Mouse (Mus musculus) neural tube, embryonic 12.5 days (tissue): ENCODE results near the gene Bahcc1. TPM values are rescaled to one million over a fixed set of nuclear protein-coding genes. Genes with fewer than 3 reads are reported as not detected.

ENCODE experiments used
- ATAC-seq: fragments of 200-750 bp; cut with Nextera tagmentation; 2 replicates; pipeline ENCODE4 v1.8.0; 2017; ENCODE audit warnings: low read depth, mild to moderate bottlenecking, moderate TSS enrichment, moderate library complexity; ENCODE audit not compliant: low FRiP score
- H3K27ac ChIP-seq: fragments of 300-500 bp; sonication (generic); 2 replicates; pipeline ENCODE4 v1.5.1; 2016
- H3K27me3 ChIP-seq: fragments of 300-500 bp; sonication (generic); replicated peaks from 2 replicates; pipeline ENCODE4 v1.6.1; 2016; ENCODE audit warnings: mild to moderate bottlenecking
- H3K36me3 ChIP-seq: fragments of 300-500 bp; sonication (generic); 2 replicates; pipeline ENCODE4 v1.6.1; 2016; ENCODE audit warnings: mild to moderate bottlenecking
- H3K4me1 ChIP-seq: fragments of 300-500 bp; sonication (generic); 2 replicates; pipeline ENCODE4 v1.6.1; 2016
- H3K4me2 ChIP-seq: fragments of 300-500 bp; sonication (generic); replicated peaks from 2 replicates; pipeline ENCODE4 v1.6.1; 2016; ENCODE audit warnings: mild to moderate bottlenecking
- H3K4me3 ChIP-seq: fragments of 300-500 bp; sonication (generic); 2 replicates; pipeline ENCODE4 v1.5.1; 2016
- H3K9ac ChIP-seq: fragments of 300-500 bp; sonication (generic); 2 replicates; pipeline ENCODE4 v1.6.1; 2016; ENCODE audit warnings: mild to moderate bottlenecking
- H3K9me3 ChIP-seq: fragments of 300-500 bp; sonication (generic); 2 replicates; pipeline ENCODE4 v1.6.1; 2016; ENCODE audit warnings: mild to moderate bottlenecking
- WGBS: fragments of 180-500 bp; shearing (Covaris S2); methylation state at CpG from one replicate; pipeline ENCODE4 v1.1.7; 2016; 5-methylcytosine and 5-hydroxymethylcytosine counted together
- polyA plus RNA-seq: library from polyadenylated mRNA; unstranded; fragments of >200 nt; fragmentation: Nextera tagmentation; extraction: Ambion mirVana; gene quantifications from 2 replicates; pipeline ENCODE4 v1.2.1, GENCODE M21; 2016

Gene Bahcc1
- polyA plus RNA-seq, 1 experiment from 2014 or later: 21.6 TPM

DNA sequence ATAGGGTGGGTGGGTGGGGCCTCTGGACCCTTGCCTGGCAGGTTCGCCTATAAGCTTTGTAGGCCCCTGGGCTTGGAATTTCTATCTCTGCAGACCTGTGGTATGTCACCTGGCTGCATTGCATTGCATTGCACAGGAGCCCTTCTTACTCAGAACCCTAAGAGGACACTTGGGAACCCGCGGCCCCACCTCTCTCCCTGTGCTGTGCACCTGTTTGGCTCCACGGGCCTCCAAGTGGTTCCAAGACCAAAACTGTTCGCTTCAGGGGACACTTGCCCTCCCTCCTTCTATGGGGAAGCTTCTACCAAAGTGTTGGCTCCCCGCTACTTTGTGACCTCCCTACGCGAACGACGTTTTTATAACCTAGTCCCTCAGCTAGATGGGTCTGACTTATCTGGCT is 78.8 kb downstream of the Bahcc1 start:
- no peak for ATAC-seq
- WGBS: 32% methylated on average over 10 of the region's 10 CpGs
- Histone ChIP-seq H3K4me2 (peak overlapping the region; percentile 73), H3K9me3 (no peaks in the 10 kb centered on the region), H3K27ac (peak overlapping the region; percentile 78), H3K27me3 (peaks cover 13% of the 10 kb centered on the region), H3K4me1 (peaks cover 39% of the 10 kb centered on the region), H3K9ac (peak overlapping the region; percentile 61), H3K36me3 (no peaks in the 10 kb centered on the region), H3K4me3 (peak overlapping the region; percentile 28; the same call in 1 of the 2 replicates)

DNA sequence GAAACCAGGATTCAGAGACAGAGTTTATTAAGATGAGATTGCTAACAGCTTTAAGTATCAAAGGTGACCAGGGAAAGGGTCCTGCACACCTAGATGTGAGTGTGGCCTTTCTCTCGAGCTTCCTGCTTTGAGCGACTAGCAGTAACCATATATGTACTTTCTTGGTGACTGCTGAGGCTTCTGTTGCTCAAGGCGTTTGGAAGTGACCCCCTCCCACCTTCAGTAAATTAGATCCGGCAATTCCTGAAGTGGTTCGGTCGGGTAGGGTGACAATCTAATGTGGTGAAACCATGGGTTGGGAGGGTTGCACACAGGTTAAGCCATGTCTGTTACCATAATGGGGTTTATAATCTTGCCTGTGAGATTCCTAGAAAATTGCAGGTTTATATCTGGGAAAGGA is 79.3 kb downstream of the Bahcc1 start:
- Histone ChIP-seq H3K4me3 (no peak overlapping the region), H3K9me3 (no peaks in the 10 kb centered on the region), H3K4me2 (no peak overlapping the region), H3K27ac (no peak overlapping the region), H3K27me3 (peaks cover 8% of the 10 kb centered on the region), H3K36me3 (no peaks in the 10 kb centered on the region), H3K4me1 (peaks cover 39% of the 10 kb centered on the region), H3K9ac (no peak overlapping the region)
- no peak for ATAC-seq
- WGBS: 67% methylated on average over 6 of the region's 6 CpGs

DNA sequence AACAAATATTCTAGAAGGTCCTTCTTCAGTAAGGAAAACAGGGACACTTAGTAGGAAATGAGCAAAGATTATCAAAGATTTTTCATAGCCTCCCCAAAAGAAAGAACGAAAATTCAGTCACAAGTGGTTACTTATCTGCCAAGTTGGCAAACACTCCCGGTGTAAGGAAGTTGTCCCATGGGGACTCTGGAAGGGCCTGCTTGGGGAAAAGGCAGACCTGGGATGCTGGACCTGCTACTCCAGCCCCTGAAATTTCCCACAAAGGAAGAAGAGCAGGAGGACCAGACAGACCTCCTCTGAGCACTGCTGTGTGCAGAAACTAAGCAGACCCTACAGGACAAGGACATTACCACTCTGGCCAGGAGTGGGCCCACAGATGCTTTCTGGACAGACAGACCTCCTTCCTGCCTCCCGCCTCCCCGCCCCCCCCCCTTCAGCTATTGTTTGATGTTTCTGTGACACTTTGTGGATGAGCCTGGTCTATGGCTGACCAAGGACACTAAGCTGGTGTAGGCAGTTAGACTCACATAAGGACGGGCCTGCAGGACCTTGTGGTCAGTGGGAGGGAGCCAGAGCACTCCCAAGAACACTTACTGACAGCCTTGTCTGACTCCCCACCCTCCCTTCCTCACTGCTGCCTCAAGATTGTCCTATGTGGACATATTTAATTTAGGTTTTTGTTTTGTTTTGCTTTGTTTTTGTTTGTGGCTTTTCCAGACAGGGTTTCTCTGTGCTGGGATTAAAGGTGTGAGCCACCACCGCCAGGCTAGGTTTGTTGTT is 81.3 kb downstream of the Bahcc1 start:
- no peak overlapping the region; the same call in 1 of the 2 replicates for H3K4me2 ChIP-seq
- H3K36me3 ChIP-seq: no peaks in the 10 kb centered on the region
- H3K4me3 ChIP-seq: no peak overlapping the region
- H3K9ac ChIP-seq: no peak overlapping the region
- no peaks in the 10 kb centered on the region for H3K9me3 ChIP-seq
- no peak overlapping the region for H3K27ac ChIP-seq
- H3K4me1 ChIP-seq: peaks cover 40% of the 10 kb centered on the region
- H3K27me3 ChIP-seq: peaks cover 1% of the 10 kb centered on the region; the same call in 1 of the 2 replicates
- no peak for ATAC-seq
- WGBS: 56% methylated on average over 6 of the region's 6 CpGs

DNA sequence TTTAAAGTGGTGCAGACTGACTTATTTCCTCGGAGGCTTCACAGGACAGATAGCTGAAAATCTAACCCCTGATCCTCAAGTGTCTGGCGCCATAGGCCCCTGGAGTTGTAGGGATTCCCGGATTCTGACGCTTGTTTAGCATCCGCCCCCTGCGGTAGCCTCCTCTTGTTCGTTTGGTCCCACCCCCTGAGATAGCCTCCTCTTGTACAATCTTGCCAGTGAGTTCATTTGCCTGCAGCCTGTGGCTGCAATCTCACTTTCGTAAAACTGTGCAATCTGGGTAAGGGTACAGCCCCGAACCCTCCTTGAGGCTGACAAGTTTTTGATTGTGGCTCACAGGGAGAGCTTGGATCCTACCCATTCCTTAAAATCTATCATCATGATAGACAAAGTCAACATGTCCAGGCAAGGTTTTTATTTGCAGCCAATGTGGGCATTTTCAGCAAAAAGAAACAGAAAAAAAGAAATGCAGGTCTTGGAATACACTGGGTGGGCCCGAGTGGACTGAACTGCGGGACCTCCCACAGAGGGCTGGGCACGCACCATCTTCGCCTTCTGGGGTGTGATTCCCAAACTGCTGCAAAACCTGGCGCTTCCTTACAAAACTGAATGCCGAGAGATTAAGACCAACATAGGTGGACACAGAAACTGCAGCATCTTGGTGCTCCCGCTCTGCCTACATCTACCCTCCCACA is 82.1 kb downstream of the Bahcc1 start:
- Histone ChIP-seq H3K9ac (peak overlapping the region; percentile 42; the same call in 1 of the 2 replicates), H3K27ac (peak overlapping the region; percentile 97), H3K4me1 (peaks cover 40% of the 10 kb centered on the region), H3K36me3 (no peaks in the 10 kb centered on the region), H3K27me3 (no peaks in the 10 kb centered on the region), H3K4me3 (no peak overlapping the region), H3K9me3 (no peaks in the 10 kb centered on the region), H3K4me2 (peak overlapping the region; percentile 92)
- no peak for ATAC-seq
- 42% methylated on average over 16 of the region's 16 CpGs for WGBS

DNA sequence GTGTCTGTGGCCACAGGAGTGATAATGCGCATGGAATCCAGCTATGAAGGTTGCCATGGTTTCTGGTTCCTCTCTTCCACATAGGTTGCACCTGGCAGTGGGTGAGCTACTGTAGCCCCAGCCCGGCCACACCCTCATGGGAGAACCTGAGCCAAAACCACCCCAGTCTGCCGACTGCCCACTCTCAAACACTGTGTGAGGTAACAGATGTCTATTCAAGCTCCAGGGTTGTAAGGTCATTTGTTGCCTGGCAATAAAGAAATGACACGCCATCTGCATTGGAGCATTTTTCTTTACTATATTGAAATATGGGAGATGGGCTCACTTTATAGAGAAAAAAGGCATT is 82.6 kb downstream of the Bahcc1 start:
- no peak for ATAC-seq

DNA sequence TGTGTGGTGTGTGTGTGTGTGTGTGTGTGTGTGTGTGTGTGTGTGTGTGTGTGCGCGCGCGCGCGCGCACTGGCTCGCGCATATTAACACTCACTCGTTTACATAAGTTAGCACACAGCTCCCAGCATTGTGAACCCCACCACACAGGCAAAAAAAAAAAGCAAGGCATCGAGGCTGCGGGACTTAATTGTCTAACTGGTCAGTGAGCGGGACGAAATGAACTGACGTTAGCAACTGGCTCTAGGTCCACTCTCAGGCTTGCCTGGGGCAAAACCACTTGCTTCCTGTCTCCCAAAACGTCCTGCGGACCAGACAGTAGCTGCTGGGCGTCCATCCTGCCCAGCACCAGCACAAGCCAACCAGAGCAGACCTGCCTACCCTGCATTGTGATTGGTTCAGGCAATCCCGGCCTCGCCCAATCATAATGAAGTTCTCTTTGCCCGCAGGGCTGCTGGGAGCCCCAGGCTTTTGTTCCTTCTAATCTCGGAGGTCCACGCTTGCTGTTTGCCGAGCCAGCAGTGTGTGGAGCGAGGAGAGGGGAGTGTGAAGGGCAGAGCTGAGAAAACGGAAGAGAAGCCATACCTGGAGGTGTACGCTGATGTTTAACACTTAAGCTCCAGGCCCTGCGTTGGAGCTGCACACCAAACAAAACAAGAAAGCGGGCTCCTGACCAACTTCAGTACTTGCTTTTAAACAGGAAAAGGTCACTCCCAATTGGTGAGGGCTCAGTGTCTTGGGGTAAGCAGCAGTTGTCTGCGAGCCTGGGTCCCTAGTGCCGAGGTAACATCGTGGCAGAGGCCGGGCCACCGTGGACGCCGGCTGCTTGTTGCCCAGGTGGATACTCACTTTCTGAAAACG is 83.3 kb downstream of the Bahcc1 start:
- Histone ChIP-seq H3K4me1 (peaks cover 35% of the 10 kb centered on the region), H3K4me3 (peak overlapping the region; percentile 47), H3K9ac (peak overlapping the region; percentile 82), H3K9me3 (no peaks in the 10 kb centered on the region), H3K4me2 (peak overlapping the region; percentile 92), H3K36me3 (no peaks in the 10 kb centered on the region), H3K27ac (peak overlapping the region; percentile 97), H3K27me3 (no peaks in the 10 kb centered on the region)
- WGBS: 9% methylated on average over 37 of the region's 37 CpGs
- ATAC-seq: peak; percentile 94

More for the DNA sequence above, 82.6 kb downstream of the Bahcc1 start:
- Histone ChIP-seq H3K27ac (peak overlapping the region; percentile 97), H3K36me3 (no peaks in the 10 kb centered on the region), H3K27me3 (no peaks in the 10 kb centered on the region), H3K9me3 (no peaks in the 10 kb centered on the region), H3K4me3 (no peak overlapping the region), H3K4me2 (peak overlapping the region; percentile 92), H3K9ac (peak overlapping the region; percentile 42; the same call in 1 of the 2 replicates), H3K4me1 (peaks cover 39% of the 10 kb centered on the region)
- 20% methylated on average over 4 of the region's 4 CpGs for WGBS

DNA sequence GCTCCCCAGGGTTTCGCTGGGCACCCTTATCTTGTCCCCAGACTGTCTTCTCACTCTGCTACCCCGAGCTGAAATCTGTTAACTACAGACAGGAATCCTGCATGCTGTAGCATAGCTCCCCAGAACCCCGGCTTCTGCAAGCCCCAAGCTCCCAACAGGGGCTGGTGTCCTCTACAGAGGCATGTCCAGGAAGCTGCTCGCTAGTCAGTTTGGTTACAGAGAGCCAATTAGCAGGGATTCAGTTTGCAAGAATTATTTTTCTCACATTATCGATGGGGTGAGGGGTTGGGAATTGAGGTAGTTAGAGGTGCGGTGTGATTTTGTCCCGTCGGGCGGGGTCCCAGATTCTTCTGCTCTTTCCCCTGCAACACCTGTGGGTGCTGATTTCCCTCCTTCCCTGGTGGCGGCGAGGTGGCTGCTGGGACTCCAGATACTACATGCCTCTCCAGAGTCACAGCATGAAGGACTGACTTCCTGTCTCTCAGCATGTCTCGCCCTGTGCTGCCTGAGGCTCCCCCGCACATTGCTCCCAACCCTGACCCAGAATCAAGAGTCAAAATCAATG is 84.0 kb downstream of the Bahcc1 start:
- Histone ChIP-seq H3K4me1 (peaks cover 28% of the 10 kb centered on the region), H3K9ac (peak overlapping the region; percentile 82), H3K4me3 (peak overlapping the region; percentile 47), H3K9me3 (no peaks in the 10 kb centered on the region), H3K27me3 (no peaks in the 10 kb centered on the region), H3K27ac (peak overlapping the region; percentile 97), H3K4me2 (peak overlapping the region; percentile 92), H3K36me3 (no peaks in the 10 kb centered on the region)
- peak; percentile 11; the same call in 1 of the 2 replicates for ATAC-seq
- WGBS: 19% methylated on average over 13 of the region's 13 CpGs

DNA sequence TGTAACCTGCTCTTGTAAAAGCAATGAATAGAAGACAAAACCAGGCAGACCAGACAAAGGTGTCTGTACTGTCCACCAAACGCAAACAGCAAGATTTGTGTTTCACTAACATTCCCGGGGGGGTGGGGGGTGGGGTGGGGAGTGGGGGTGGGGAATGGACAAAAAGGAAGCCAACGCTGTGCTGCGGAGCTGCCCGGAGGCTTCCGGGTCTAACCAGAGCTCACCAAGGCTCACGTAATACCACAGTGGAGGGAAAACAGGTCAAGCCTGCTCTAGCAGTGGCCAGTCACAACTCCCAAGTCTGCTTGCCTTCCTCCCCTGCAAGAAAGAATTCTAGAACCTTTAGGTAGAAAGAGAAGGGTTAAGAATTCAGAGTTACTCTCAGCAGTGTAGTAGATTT is 84.7 kb downstream of the Bahcc1 start:
- Histone ChIP-seq H3K27ac (no peak overlapping the region), H3K4me1 (peaks cover 28% of the 10 kb centered on the region)
- ATAC-seq: no peak

DNA sequence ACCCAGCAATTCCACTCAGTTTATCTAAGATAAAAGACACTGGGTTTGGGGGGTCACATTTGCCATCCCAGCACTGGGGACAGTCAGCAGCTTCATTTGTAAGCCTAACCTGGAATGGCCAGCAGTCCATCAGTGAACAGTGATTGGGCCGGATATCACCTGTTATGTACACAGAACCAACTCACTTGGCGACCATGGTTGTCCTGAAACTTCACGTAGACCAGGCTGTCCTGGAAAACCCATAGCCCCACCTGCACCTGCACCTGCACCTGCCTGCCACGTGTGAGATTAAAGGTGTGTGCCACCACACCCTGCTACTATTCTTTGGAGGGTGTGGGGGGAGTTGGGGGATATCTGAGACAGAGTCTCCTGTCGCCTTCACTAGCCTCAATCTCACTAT is 86.6 kb downstream of the Bahcc1 start:
- H3K36me3 ChIP-seq: no peaks in the 10 kb centered on the region
- 89% methylated on average over 5 of the region's 5 CpGs for WGBS

More for the DNA sequence above, 84.7 kb downstream of the Bahcc1 start:
- 22% methylated on average over 7 of the region's 7 CpGs for WGBS
- no peaks in the 10 kb centered on the region for H3K36me3 ChIP-seq
- H3K9ac ChIP-seq: 0 out of 2 replicates have a peak overlapping the region, but pooled peaks have one; percentile 82
- H3K27me3 ChIP-seq: no peaks in the 10 kb centered on the region
- H3K4me3 ChIP-seq: no peak overlapping the region
- H3K9me3 ChIP-seq: no peaks in the 10 kb centered on the region
- H3K4me2 ChIP-seq: peak overlapping the region; percentile 92

DNA sequence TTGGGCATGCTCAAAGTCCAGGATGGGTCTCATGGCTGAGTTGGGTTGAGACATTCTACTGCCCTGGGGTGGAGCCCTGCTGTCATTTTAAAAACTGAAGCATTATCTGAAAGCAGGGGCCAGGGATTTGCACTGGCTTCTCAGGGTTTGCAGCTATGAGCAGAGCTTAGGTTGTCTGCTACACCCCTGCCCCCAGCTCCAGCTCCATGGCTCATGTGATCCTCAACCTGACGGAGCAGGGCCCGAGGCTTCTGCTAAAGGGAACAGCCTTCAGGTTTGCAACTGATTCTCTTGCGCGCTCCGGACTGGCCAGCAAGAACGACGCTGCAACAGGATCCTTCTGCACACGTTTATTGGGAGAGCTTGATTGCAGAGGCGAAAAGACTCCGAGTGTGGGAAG is 87.4 kb downstream of the Bahcc1 start:
- H3K36me3 ChIP-seq: no peaks in the 10 kb centered on the region
- H3K27me3 ChIP-seq: no peaks in the 10 kb centered on the region
- H3K4me3 ChIP-seq: no peak overlapping the region
- no peak overlapping the region for H3K9ac ChIP-seq
- ATAC-seq: no peak
- H3K9me3 ChIP-seq: no peaks in the 10 kb centered on the region
- no peak overlapping the region for H3K4me2 ChIP-seq
- peaks cover 17% of the 10 kb centered on the region for H3K4me1 ChIP-seq
- no peak overlapping the region for H3K27ac ChIP-seq
- WGBS: 94% methylated on average over 10 of the region's 10 CpGs

More for the DNA sequence above, 86.6 kb downstream of the Bahcc1 start:
- Histone ChIP-seq H3K9ac (no peak overlapping the region), H3K4me3 (no peak overlapping the region), H3K4me1 (peaks cover 25% of the 10 kb centered on the region), H3K9me3 (no peaks in the 10 kb centered on the region), H3K4me2 (no peak overlapping the region), H3K27ac (no peak overlapping the region), H3K27me3 (no peaks in the 10 kb centered on the region)
- no peak for ATAC-seq

DNA sequence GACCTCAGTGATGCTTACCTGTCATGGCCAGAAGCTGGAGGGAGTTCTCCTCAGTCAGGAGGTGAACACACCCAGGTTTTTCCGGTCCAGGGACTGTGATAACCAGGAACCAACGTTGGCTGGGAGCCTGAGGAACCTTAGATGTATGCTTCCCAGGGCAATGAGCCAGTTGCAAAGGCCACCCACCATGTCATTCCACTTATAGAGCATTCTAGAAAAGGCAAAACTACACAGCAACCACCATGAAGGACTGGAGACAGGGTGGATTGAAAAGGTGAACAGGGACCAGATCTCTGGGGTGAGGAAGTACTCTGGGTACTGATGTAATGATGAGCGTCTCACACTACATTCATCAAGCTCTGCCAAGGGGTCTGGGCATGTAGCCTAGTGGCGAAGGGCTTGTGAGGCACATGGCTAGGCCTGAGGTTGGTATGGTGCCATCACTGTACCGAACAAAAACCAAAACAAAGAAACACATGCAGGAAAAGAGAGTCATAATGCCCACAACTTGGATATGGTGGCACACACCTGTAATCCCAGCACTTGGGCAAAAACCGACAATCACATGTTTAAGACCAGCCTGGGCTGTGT is 102.8 kb downstream of the Bahcc1 start:
- H3K4me2 ChIP-seq: no peak overlapping the region
- no peaks in the 10 kb centered on the region for H3K36me3 ChIP-seq
- no peaks in the 10 kb centered on the region for H3K27me3 ChIP-seq
- ATAC-seq: no peak
- no peaks in the 10 kb centered on the region for H3K9me3 ChIP-seq
- WGBS: 89% methylated on average over 6 of the region's 6 CpGs
- H3K4me1 ChIP-seq: no peaks in the 10 kb centered on the region
- H3K9ac ChIP-seq: no peak overlapping the region
- no peak overlapping the region for H3K27ac ChIP-seq
- no peak overlapping the region for H3K4me3 ChIP-seq
